Mouse (Mus musculus): ENCODE measurements at regions not wholly inside any gene's neighbourhood (a gene's known extent, or its start where the extent isn't known, plus 50 kb on each side); places are given as distances from the start of the nearest gene placed in this dataset.

- ATAC-seq (ENCODE audit: low FRiP score, low TSS enrichment) = no peak
- no peak overlapping the region for H3K9ac ChIP-seq (replicated peaks; ENCODE audit: low read length)
- WGBS = 72% methylated on average over 5 of the region's 5 CpGs
- no peaks in the 10 kb centered on the region for H3K27me3 ChIP-seq (ENCODE audit: insufficient read depth, low read length)
- H3K4me2 ChIP-seq (replicated peaks; ENCODE audit: low read depth, low read length) = no peak overlapping the region
- H3K4me1 ChIP-seq (ENCODE audit: insufficient read depth, low read length) = no peaks in the 10 kb centered on the region
- no peak overlapping the region for H3K4me3 ChIP-seq (ENCODE audit: low read length)
- H3K9me3 ChIP-seq (ENCODE audit: low read length) = no peaks in the 10 kb centered on the region
- no peaks in the 10 kb centered on the region for H3K36me3 ChIP-seq (ENCODE audit: insufficient read depth, low read length)
- no peak overlapping the region for H3K27ac ChIP-seq (ENCODE audit: low read length)
Measured at GRCm38 (mm10) chr10:96357632-96358031, 221.2 kb downstream of the Gm5426 start.

- Histone ChIP-seq H3K9me3 (ENCODE audit: low read length) (no peaks in the 10 kb centered on the region), H3K9ac (replicated peaks; ENCODE audit: low read length) (no peak overlapping the region), H3K4me3 (ENCODE audit: low read length) (no peak overlapping the region), H3K4me2 (replicated peaks; ENCODE audit: low read depth, low read length) (no peak overlapping the region), H3K27ac (ENCODE audit: low read length) (no peak overlapping the region), H3K36me3 (ENCODE audit: insufficient read depth, low read length) (no peaks in the 10 kb centered on the region), H3K4me1 (ENCODE audit: insufficient read depth, low read length) (no peaks in the 10 kb centered on the region), H3K27me3 (ENCODE audit: insufficient read depth, low read length) (no peaks in the 10 kb centered on the region)
- 88% methylated on average over 2 of the region's 2 CpGs for WGBS
- no peak for ATAC-seq (ENCODE audit: low FRiP score, low TSS enrichment)
Measured at GRCm38 (mm10) chr10:96358984-96359383, 222.6 kb downstream of the Gm5426 start.

DNA sequence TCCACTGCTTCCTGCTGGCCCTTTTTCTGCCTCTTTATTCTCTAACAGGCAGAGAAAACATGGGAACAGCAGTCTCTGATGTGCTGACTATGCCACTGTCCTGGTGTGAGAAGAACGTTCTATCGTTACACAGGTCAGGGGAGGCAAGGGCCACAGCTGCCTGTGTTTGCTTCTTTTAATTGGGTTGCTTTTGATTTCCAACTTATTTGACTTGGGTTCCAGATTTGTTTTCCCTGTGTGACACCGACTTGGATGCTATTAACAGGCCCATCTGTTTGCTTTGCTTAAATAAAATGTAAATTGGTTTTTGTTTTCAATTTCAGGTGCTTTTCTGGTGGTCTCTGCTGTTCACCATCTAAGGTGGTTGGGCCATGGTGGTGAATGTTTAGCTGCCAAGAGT is 225.8 kb downstream of the Gm5426 start:
- 40% methylated on average over 3 of the region's 3 CpGs for WGBS
- Histone ChIP-seq H3K36me3 (ENCODE audit: insufficient read depth, low read length) (no peaks in the 10 kb centered on the region), H3K4me2 (replicated peaks; ENCODE audit: low read depth, low read length) (no peak overlapping the region)

DNA sequence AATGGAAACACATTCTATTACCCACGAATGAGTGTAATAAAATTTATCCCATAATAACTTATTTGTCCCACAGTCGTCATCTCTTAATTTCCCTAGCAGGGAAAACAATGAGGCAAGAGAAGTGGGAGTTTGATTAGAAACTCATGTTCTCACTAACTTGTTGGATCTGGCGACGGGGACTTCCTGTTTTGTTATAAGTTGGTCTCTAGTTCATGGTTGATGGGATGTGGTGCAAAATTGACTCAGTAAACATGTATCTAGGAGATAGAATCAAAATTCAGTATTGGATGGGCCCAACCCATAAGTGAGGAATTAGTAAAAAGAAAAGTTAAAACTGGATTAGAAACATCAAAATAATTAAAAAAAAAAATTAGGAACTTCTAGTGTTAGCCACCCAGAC is 227.5 kb downstream of the Gm5426 start:
- Histone ChIP-seq H3K27me3 (ENCODE audit: insufficient read depth, low read length) (no peaks in the 10 kb centered on the region), H3K4me2 (replicated peaks; ENCODE audit: low read depth, low read length) (no peak overlapping the region)
- 60% methylated on average over 4 of the region's 4 CpGs for WGBS

More for the DNA sequence above, 225.8 kb downstream of the Gm5426 start:
- H3K9me3 ChIP-seq (ENCODE audit: low read length) = no peaks in the 10 kb centered on the region
- H3K27ac ChIP-seq (ENCODE audit: low read length) = no peak overlapping the region
- no peaks in the 10 kb centered on the region for H3K27me3 ChIP-seq (ENCODE audit: insufficient read depth, low read length)
- 0 out of 2 replicates have a peak, but pooled peaks cover 6% of the 10 kb centered on the region for H3K4me1 ChIP-seq (ENCODE audit: insufficient read depth, low read length)
- no peak overlapping the region for H3K9ac ChIP-seq (replicated peaks; ENCODE audit: low read length)
- H3K4me3 ChIP-seq (ENCODE audit: low read length) = no peak overlapping the region
- no peak for ATAC-seq (ENCODE audit: low FRiP score, low TSS enrichment)

GRCm38 (mm10) chr10:96365101-96365500 is 228.7 kb downstream of the Gm5426 start:
- Histone ChIP-seq H3K27ac (ENCODE audit: low read length) (peak overlapping the region; percentile 63), H3K36me3 (ENCODE audit: insufficient read depth, low read length) (no peaks in the 10 kb centered on the region), H3K9ac (replicated peaks; ENCODE audit: low read length) (no peak overlapping the region), H3K4me3 (ENCODE audit: low read length) (no peak overlapping the region), H3K9me3 (ENCODE audit: low read length) (no peaks in the 10 kb centered on the region), H3K27me3 (ENCODE audit: insufficient read depth, low read length) (no peaks in the 10 kb centered on the region), H3K4me2 (replicated peaks; ENCODE audit: low read depth, low read length) (no peak overlapping the region), H3K4me1 (ENCODE audit: insufficient read depth, low read length) (0 out of 2 replicates have a peak, but pooled peaks cover 6% of the 10 kb centered on the region)
- WGBS = 24% methylated on average over 3 of the region's 3 CpGs
- ATAC-seq (ENCODE audit: low FRiP score, low TSS enrichment) = peak; percentile 77

More for the DNA sequence above, 227.5 kb downstream of the Gm5426 start:
- Histone ChIP-seq H3K9me3 (ENCODE audit: low read length) (no peaks in the 10 kb centered on the region), H3K4me1 (ENCODE audit: insufficient read depth, low read length) (0 out of 2 replicates have a peak, but pooled peaks cover 6% of the 10 kb centered on the region), H3K36me3 (ENCODE audit: insufficient read depth, low read length) (no peaks in the 10 kb centered on the region), H3K27ac (ENCODE audit: low read length) (no peak overlapping the region), H3K4me3 (ENCODE audit: low read length) (no peak overlapping the region), H3K9ac (replicated peaks; ENCODE audit: low read length) (no peak overlapping the region)
- no peak for ATAC-seq (ENCODE audit: low FRiP score, low TSS enrichment)

DNA sequence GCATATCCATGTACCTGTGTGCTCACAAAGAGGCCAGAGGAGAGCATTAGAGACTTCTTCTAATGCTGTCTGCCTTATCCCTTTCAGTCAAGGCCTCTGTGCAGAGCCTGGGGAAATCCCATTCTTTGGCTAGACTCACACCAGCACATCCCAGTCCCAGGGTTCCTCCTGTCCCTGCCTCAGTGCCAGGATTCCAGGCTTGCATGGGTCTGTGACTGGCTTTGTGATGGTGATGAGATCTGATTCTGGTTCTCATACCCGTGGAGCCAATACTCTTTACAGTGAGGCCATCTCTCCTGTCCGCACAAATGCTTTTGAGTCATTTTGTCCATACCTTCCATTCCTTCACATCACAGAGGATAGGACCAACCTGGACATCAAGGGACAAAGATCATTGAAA is 230.5 kb downstream of the Gm5426 start:
- Histone ChIP-seq H3K9me3 (ENCODE audit: low read length) (no peaks in the 10 kb centered on the region), H3K36me3 (ENCODE audit: insufficient read depth, low read length) (no peaks in the 10 kb centered on the region), H3K27ac (ENCODE audit: low read length) (no peak overlapping the region), H3K4me1 (ENCODE audit: insufficient read depth, low read length) (peaks cover 13% of the 10 kb centered on the region; the same call in 1 of the 2 replicates), H3K4me3 (ENCODE audit: low read length) (no peak overlapping the region), H3K27me3 (ENCODE audit: insufficient read depth, low read length) (no peaks in the 10 kb centered on the region), H3K4me2 (replicated peaks; ENCODE audit: low read depth, low read length) (no peak overlapping the region), H3K9ac (replicated peaks; ENCODE audit: low read length) (no peak overlapping the region)
- 94% methylated on average over 2 of the region's 2 CpGs for WGBS
- ATAC-seq (ENCODE audit: low FRiP score, low TSS enrichment) = no peak

DNA sequence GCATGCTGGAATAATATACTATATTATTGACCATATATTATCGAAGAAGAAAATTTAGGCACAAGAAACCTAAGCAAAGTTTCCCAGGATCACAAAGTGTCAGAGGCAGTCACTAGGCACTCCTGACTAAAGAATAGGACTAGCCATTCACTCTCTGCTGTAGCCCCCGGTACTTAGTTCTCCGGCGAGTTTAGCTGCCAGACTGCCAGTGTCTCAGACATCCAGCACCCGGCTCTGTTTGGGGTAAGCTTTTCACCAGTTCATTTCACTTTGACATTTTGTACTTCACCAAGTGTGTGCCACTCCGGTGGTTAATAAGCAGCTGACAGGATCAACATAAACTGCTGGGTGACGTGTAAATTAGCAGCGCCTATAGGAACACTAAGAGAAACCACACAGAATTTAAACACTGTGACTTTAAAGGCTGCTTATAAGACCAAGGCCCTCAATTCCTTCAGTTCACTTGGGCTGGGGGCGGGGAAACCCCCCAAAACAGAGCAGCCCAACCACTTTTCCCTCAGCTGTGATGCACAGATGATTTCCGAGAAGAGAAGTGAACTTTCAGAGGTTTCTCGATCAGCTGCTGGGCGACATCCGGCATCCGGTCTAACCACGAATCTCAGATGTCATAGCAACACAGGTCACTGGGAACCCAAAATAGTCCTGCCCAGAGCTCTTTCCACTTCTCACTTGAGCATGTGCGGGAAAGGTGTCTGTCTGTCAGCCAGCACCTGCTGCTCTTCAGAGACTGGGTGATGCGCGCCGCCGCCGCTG is 234.3 kb downstream of the Gm5426 start:
- no peak overlapping the region for H3K4me3 ChIP-seq (ENCODE audit: low read length)
- H3K27me3 ChIP-seq (ENCODE audit: insufficient read depth, low read length) = no peaks in the 10 kb centered on the region
- H3K27ac ChIP-seq (ENCODE audit: low read length) = no peak overlapping the region
- H3K36me3 ChIP-seq (ENCODE audit: insufficient read depth, low read length) = no peaks in the 10 kb centered on the region
- no peaks in the 10 kb centered on the region for H3K9me3 ChIP-seq (ENCODE audit: low read length)
- WGBS = 70% methylated on average over 21 of the region's 21 CpGs
- no peak overlapping the region for H3K9ac ChIP-seq (replicated peaks; ENCODE audit: low read length)
- H3K4me1 ChIP-seq (ENCODE audit: insufficient read depth, low read length) = peaks cover 21% of the 10 kb centered on the region; the same call in 1 of the 2 replicates
- ATAC-seq (ENCODE audit: low FRiP score, low TSS enrichment) = peak; percentile 11; the same call in 1 of the 2 replicates
- 0 out of 2 replicates have a peak overlapping the region, but pooled peaks have one; percentile 7 for H3K4me2 ChIP-seq (replicated peaks; ENCODE audit: low read depth, low read length)

DNA sequence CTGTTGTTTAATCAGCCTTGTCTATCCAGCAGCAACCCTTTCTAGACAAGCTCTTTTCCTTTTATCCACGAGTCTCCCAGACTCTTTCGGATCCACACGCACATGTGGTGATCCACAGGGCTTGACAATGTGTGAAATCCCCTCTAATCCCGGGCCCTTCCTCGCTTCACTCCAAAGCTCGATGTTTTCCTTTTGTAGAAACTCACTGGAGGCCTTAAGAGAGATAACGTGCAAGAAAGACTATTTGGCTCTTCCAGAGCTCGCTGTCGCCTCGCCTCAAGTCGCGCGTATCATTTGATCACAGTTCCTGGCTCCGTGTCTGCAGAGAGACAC is 234.9 kb downstream of the Gm5426 start:
- no peak overlapping the region for H3K4me3 ChIP-seq (ENCODE audit: low read length)
- no peak overlapping the region for H3K4me2 ChIP-seq (replicated peaks; ENCODE audit: low read depth, low read length)
- 82% methylated on average over 14 of the region's 14 CpGs for WGBS
- H3K27me3 ChIP-seq (ENCODE audit: insufficient read depth, low read length) = no peaks in the 10 kb centered on the region
- H3K36me3 ChIP-seq (ENCODE audit: insufficient read depth, low read length) = no peaks in the 10 kb centered on the region
- peaks cover 20% of the 10 kb centered on the region; the same call in 1 of the 2 replicates for H3K4me1 ChIP-seq (ENCODE audit: insufficient read depth, low read length)
- H3K9me3 ChIP-seq (ENCODE audit: low read length) = no peaks in the 10 kb centered on the region
- no peak overlapping the region for H3K27ac ChIP-seq (ENCODE audit: low read length)
- no peak overlapping the region for H3K9ac ChIP-seq (replicated peaks; ENCODE audit: low read length)
- no peak for ATAC-seq (ENCODE audit: low FRiP score, low TSS enrichment)

GRCm38 (mm10) chr10:96372616-96373346 is 236.4 kb downstream of the Gm5426 start:
- no peaks in the 10 kb centered on the region for H3K36me3 ChIP-seq (ENCODE audit: insufficient read depth, low read length)
- H3K4me2 ChIP-seq (replicated peaks; ENCODE audit: low read depth, low read length) = no peak overlapping the region
- WGBS = 26% methylated on average over 11 of the region's 11 CpGs
- no peaks in the 10 kb centered on the region for H3K9me3 ChIP-seq (ENCODE audit: low read length)
- H3K27ac ChIP-seq (ENCODE audit: low read length) = peak overlapping the region; percentile 23; the same call in 1 of the 2 replicates
- H3K4me1 ChIP-seq (ENCODE audit: insufficient read depth, low read length) = peaks cover 20% of the 10 kb centered on the region; the same call in 1 of the 2 replicates
- no peak overlapping the region for H3K4me3 ChIP-seq (ENCODE audit: low read length)
- peak; percentile 64 for ATAC-seq (ENCODE audit: low FRiP score, low TSS enrichment)
- H3K27me3 ChIP-seq (ENCODE audit: insufficient read depth, low read length) = no peaks in the 10 kb centered on the region
- H3K9ac ChIP-seq (replicated peaks; ENCODE audit: low read length) = no peak overlapping the region

- no peak overlapping the region for H3K4me3 ChIP-seq (ENCODE audit: low read length)
- H3K4me2 ChIP-seq (replicated peaks; ENCODE audit: low read depth, low read length) = no peak overlapping the region
- 67% methylated on average over 7 of the region's 7 CpGs for WGBS
- H3K36me3 ChIP-seq (ENCODE audit: insufficient read depth, low read length) = no peaks in the 10 kb centered on the region
- H3K27me3 ChIP-seq (ENCODE audit: insufficient read depth, low read length) = no peaks in the 10 kb centered on the region
- H3K27ac ChIP-seq (ENCODE audit: low read length) = no peak overlapping the region
- H3K4me1 ChIP-seq (ENCODE audit: insufficient read depth, low read length) = peaks cover 20% of the 10 kb centered on the region; the same call in 1 of the 2 replicates
- H3K9ac ChIP-seq (replicated peaks; ENCODE audit: low read length) = no peak overlapping the region
- ATAC-seq (ENCODE audit: low FRiP score, low TSS enrichment) = no peak
- H3K9me3 ChIP-seq (ENCODE audit: low read length) = no peaks in the 10 kb centered on the region
Measured at GRCm38 (mm10) chr10:96373481-96373880, 237.1 kb downstream of the Gm5426 start.
